Mouse (Mus musculus) frontal cortex, postnatal 10 days (tissue): Measurements from ENCODE around the gene Rb1.

Experiments used
- DNase-seq, 2 experiments: peaks; one replicate each; pipeline ENCODE4 v3.0.0; 2022; ENCODE audit warnings: low spot score in 2 of 2, mixed read lengths in 1 of 2

Gene Rb1

DNA sequence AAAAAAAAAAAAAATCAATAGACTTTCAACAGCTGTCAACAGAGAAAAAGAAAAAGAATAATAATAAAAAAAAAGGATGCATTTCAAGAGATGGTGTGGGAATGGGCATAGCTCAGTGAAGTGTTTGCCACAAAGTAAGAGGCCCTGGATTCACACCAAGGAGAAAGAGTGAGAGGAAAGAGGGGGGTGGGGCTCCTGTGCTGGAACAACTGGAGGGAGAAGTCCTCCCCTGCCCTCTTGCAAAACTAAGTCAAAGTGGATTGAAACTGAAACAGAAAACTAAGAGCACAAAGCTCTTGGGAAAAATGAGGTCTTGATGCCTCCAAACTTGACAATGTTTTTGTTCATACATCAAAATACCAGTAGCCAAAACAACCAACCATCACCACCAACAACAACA lies 116.4 kb downstream of the Rb1 start:
- no peak for DNase-seq

DNA sequence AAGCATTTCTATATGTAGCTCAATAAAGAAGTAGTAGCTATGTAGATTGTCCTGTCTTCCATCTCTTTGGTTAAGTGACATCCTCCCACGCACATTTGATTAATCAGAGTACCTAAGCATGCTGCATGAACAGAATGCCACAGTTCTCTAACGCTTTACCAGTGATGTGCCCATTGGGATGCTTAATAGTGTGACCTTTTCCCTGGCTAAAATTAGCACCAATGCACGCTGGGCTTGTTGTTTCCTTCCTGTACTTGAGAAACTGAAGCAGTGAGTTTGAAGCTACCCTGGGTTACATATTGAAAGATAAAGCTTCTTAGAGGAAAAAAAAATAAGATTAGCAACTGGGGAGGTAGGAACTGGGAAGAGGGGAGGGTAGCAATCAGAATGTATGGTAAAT lies 121.6 kb downstream of the Rb1 start:
- DNase-seq, result no peak

DNA sequence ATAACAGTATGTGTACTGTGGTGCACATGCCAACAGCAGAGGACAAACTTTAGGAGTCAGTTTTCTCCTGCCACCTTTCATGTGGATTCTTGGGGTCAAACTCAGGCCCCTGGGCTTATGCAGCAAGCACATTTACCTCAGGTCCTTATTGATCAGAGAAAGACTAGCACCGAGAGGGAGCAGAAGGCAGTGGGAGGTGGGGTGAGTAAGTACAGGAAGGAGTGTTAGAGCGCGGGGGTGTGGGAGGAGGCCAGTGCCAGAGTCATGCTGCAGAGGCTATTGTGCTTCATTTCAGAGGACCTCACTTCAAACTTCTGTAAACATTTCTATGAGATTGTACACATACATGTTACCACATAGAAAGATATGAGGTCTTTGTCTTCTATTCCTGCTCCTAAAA lies 124.2 kb downstream of the Rb1 start:
- no peak for DNase-seq

DNA sequence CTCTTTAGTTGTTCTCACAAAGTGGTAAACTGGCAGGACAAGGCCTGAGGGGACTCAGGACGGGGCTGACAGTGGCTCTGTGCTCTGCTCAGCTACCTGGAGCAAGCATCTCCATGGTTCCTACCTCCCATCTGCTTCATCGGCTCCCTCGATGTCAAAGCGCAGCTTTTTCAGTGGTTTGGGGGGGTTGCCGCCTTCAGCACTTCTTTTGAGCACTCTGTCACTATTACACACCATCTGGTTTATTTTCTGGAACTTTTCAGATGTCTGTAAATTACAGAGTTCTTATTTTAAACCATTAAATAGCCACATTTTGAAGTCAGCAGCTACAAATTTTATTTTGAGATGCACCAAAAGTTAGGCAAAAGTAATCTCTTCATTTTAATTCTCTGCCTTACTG lies 126.6 kb downstream of the Rb1 start:
- no peak for DNase-seq

DNA sequence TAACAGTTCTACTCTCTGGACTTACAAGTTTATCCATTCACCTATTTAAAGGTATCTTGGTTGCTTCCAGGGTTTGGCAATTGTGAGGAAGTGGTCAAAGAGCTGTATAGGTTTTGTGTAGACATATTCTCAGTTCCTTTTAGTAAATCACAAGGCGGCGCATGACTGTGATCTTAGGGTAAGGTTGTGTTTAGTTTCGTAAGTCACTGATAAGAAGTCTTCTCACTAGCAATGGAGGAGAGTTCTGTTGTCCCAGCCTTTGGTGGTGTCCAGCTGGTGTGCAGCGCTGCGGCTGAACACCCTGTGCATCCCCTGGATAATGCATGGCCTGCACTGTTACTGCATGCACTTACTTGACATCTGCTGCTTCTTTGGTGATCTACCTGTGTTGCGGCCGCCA lies 138.7 kb downstream of the Rb1 start:
- DNase-seq, result no peak

DNA sequence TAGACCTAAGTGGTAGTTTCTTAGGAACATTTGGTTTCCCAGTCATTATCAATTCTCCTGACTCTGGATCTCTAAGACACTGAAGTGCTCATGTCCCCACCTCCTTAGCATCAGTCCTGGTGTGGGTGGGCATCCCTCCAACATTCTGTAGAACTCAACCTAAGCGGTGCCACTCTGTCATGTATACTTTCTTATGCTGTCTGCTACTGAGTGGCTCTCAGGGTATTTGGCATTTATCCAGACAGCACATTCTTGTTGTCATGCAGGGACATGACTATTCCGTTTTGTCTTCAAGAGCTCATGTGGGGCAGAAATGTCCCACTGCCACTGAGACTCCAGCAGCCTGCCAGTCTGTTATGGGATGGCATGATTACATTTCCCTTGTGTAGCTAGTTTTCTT lies 144.5 kb downstream of the Rb1 start:
- no peak for DNase-seq

DNA sequence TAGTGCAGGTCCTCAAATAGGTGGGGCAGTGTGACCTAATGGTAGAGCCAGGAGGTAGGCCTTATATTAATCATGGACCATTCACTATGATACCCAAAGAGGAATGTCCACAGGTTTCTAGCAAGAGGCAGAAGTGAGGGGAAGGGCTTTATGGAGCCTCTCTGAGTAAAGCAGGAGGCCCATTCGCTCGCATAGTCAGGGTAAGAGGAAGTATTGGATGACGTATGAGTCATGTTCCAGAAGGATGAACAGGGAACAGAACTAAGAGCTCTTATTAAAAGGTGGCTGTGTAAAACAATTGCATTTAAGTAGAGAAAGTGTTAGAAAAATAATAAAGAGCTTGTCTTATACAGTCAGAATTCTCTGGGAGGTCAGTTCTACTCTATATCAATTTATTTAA lies 145.0 kb downstream of the Rb1 start:
- DNase-seq, result no peak

DNA sequence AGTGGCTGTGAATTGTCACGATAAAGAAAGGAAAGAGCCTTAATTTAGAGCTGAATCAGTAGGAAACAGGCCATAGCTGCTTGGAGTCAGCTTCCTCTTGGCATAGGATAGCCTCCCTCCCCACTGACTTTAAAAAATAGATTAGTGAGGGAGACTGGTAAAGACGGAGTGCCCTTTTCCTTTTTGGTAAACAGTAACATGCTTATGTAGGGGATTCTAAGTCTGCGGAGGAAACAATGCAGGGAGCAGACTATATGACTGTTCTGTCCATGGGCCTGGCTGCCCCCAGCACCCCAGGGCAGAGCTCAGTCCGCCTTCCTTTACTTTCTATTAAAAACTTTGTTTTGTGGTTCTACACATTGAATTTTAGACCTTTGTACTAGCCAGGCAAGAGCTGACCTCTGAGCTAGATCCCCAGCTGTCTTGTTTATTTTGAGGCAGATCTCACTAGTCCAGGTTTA lies 146.4 kb downstream of the Rb1 start:
- DNase-seq, result no peak

DNA sequence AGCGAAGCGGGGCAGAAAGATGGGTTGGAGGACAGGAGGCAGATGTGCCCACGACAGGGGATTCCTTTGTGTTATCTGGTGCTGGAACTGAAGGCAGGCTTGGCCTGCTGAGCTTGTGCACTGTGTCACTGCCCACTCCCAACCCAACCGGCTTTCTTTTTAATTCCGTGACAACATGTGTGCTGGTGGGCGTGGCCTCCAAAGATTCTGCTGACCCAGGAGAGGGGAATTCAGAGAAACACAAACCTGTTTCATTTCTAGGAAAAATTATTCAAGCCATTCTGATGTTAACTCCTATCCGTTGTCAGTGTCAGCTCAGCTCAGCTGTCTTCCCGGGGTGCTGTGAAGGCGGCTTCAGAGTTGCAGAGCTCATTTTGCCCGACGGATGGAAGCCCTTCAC lies 147.7 kb downstream of the Rb1 start:
- no peak for DNase-seq

DNA sequence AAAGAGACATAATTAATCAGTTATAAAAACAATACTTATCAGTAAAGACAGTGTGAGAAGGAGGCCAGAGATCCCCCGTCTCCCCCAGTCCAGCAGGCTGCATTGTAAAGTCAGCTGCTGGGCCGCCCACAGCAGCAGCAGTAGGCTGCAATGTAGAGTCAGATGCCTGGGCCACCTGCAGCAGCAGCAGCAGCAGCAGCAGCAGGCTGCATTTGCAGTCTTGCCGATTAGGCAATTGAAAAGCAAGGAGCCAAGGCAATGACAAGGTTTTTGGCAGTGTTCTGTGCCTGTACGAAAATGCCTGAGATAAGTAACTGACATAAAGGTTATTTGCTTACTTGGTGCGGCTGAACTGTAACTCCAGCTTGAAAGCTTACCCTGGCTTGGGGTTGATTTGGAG lies 149.4 kb downstream of the Rb1 start:
- no peak for DNase-seq

DNA sequence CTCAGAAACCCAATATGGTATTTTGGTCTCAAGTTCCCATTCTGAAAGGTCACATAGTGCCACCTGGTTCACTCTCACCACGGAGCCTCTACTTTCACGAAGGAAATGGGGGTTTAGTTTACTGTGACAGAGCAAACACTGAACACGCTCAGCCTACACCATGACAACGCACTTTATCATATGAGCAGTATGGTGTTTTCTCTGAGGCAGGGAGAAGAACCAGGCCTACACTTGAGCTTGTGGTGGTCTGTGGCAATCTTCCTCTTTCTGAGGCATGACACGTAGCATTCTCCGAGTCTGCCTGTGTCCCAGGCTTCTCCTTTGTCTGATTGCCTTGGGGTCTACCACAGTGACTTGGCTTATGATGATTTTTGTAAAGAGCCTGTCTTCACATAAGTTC lies 149.8 kb downstream of the Rb1 start:
- no peak for DNase-seq

DNA sequence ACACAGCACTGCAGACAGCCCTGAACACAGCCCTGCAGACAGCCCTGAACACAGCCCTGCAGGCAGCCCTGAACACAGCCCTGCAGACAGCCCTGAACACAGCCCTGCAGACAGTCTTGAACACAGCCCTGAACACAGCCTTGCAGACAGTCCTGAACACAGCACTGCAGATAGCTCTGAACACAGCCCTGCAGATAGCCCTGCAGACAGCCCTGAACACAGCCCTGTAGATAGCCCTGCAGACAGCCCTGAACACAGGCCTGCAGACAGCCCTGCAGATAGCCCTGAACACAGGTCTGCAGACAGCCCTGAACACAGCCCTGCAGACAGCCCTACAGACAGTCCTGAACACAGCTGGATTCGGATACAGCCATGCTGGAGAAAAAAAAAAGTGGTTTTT lies 150.6 kb downstream of the Rb1 start:
- DNase-seq, result no peak

DNA sequence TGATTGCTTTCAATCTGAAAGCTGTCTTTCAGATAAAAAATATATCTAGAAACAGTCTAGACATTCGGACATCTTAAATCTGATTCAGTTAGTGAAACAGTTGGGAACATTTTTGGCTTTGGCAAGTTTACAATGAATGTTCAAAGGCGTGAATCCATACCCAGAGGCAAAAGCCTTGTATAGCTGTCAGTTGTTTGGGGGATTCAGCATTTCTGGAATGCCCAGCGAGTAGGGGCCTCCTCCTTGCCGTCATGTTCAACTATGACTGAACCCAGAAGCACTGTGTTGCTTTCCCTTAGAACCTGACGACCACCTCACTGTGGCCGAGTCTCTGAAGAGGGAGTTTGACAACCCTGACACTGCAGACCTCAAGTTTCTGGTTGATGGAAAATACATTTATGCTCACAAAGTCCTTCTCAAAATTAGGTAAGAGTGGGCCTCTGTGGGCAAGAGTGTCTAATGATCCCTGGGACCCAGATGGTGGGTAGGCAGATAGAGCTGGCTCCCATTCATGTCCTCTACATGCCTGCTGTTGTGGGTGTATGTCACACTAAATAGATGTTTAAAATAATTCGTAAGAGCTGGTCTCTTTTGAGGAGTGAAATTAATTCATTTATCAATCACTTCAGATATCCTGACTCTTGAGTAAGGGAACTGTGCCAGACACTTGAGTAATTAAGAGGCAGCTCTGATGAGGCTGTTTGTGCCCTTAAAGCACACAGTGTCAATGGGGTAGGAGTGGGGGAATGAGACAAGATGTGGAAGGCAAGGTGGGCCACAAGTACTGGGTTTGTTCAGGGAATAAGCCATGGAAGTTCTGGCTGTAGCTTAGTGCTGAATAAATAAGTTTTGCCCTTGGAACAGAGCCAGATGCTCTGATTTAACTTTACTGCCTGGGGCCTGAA lies 151.3 kb downstream of the Rb1 start:
- no peak for DNase-seq

DNA sequence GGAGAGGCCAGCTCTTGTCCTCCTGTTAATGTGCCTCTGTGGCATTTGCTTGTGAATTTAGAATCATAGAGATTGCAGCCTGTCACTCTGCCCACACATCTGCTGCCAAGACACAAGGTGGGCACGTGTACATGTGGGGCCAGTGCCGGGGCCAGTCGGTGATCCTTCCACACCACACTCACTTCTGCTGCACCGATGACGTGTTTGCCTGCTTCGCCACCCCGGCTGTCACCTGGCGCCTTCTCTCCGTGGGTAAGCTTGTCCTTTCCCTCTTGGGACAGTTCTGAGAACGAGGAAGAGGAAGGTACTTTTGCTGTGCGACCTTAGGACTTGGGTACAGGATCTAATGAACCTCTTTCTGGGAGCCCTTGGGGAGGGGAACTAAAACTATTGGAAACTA lies 152.0 kb downstream of the Rb1 start:
- no peak for DNase-seq

DNA sequence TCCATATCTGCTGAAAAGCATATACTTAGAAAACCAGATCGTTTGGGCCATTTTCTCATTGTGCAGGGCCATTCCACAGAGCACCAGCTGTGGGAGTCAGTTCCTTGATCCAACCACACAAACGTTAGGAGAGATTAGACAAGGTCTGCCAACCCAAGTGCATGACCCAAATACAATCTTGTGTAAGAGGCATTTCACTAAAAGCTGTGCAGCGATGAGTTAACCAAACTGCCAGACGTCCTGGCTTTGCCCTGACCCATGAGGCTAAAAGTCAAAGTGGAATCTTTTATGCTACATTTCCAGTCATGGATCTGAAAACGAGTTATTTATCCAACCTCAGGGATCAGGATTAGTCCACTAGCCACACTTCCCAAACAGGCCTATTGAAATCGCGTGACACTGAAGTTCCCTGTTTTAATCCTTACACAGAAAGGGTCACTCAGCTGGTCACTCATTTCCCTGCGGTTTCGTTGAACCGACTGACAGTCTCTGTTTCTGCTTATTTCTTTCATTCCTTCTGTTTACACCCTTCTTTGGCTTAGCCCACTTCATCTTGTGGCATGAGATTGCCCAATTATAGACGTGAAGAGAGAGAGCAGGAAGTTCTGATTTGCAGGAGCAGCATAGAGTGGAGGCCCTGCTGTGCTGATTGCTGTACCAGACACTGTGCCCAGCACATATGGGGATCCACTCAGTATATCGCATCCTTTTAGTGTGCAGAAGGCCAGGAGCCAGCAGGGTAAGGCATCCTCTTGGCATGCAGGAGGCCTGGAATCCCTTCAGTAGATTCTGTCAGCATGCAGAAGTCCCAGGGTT lies 153.2 kb downstream of the Rb1 start:
- no peak for DNase-seq

DNA sequence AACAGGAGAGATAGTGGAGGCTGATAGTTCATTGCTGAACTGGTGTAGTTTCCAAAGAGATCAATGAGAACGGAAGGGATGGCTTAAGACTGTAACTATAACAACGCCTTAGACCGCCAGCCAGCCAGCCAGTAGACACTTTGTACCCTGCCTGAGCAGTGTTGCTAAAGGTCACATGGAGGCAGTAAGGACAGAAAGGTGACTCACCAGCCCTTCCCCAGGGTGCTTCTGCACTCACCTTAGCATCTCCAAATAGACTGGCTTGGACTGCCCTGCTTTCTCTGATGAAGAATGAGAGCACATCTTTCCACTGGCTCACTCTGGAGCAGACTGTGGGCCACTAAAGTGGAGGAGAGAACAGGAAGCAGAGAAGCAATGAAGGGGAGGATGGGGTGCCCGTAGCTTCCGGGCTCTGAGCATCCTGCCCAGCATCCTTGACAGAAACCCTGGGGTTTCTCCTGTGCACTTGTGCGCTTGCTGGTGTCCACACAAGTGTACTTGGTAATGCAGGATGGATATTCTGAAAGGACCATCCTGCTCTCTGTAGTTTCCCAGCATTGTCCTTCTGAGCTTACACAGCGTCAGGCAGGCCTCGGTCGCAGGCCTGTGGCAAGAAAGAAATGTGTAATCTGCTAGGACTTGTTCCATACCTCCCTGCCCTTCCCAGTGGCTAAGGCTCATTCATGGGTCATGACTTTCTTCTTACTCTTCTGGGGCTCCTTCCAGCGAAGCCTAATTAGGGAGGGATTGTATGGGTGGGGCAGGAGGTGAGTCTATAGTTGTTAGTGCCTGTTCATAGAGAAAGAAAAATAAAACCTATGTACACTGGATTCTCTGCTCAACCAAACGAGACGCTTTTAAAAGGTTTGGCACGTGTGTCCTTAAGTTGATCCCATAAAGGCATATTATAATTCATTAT lies 155.4 kb downstream of the Rb1 start:
- DNase-seq, result no peak

DNA sequence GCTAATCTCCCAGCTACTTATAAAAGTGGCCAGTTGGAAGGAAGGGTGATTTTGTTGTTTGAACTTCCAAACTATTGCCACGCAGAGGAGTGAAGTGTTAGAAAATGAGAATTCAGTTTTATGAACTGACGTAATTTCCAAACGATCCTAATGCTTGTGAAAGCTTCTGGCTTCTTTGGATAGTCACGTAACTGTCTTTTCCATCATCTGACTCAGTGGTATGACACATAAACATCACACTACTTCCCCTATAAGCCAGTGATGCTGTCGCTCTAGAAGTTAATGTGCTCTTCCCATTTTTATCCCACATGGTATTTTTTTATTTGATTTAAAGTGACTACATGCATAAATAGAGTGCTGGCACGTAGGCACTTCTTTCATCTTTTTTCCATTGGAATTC lies 157.0 kb downstream of the Rb1 start:
- no peak for DNase-seq

DNA sequence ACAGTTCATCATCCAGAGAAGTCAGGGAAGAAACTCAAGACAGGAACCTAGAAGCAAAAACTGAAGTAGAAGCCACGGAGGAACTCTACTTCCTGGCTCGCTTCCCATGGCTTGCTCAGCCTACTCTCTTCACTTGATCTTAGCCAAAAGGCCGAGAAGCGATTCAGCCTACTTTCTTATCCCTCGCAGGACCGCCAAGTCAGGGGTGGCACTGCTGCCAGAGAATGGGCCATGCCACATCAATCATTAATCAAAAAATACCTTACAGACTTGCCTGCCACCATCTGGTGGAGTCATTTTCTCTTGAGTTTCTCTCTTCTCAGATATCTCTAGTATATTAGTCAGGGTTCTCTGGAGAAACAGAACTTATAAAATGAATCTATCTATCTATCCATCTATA lies 160.5 kb downstream of the Rb1 start:
- no peak for DNase-seq

DNA sequence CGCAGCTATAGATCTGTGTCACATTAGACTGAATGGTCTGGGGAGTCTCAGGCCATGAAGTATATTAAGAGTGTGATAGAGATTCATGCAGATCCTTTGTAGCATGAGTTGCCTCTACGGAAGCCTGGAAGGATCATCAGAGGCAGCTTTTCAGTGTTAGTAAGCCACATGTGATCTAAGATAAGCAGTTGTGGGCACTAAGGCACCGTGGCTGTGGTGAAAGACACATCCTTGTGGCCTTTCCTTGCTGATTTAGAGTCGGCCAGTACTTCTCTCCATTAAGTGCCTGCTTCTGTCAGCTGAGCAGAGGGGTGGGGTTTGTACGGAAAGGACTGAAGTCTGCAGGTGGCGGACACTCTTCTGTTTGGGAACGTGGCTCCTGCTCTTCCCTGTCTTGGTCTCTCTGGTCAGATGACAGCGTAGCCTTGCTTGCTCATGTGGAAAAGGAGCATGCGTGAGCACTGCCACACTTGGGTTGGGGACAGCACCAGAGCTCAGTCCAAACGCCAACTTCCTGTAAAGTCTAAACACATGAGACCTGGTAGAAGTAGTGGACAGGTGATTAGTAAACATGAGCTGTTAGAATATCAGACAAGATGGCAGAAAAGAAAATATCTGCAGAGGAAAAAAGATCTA lies 162.1 kb downstream of the Rb1 start:
- DNase-seq, result no peak

DNA sequence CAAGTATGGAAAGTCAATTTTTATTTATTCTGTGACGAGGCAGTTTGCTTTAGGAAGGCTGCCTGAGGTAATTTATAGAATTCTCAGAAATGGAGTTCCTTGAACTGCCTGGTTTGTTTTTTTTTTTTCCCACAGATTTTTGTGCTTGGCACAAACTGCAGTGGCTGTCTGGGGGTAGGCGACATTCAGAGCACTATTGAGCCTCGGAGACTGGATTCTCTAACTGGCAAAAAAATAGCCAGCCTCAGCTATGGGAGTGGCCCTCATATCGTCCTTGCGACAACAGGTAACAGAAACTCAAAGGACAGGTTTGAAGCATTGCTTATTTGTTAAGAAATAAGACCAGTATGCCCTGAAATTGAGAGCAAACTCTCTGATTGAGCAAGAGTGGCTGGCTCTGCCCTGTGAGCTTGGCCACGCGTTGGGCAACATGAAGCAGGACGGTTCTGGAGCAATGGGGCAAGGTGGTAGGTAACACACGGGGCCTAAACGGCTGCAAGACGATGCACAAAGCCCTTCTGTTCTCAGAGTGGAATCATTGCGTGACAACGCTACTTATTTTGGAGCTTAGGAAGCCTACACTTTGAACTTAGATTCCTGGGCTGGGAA lies 163.3 kb downstream of the Rb1 start:
- no peak for DNase-seq

DNA sequence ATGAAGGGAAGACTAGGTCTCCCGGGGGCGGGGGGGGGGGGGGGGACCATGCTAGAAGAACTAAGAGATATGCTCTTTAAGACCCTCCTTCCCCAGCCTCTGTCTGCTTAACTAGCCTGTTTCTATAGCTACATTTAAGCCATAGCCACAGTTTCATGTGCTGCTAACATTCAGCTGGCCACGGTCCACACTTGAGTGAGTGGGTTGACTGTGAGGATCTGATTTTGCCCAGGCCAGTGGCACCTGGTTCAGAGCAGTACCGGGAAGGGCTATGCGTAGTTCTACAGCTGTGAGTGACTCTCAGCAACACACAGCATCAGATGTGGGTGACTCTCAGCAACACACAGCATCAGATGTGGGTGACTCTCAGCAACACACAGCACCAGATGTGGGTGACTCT lies 164.3 kb downstream of the Rb1 start:
- DNase-seq, result no peak
